Mouse (Mus musculus) right cerebral cortex, postnatal 10 days (tissue): ENCODE data around the gene Tas1r2.

Experiments used
- DNase-seq, 2 experiments: peaks; one replicate each; pipeline ENCODE4 v3.0.0; 2021; ENCODE audit warnings: low spot score in 2 of 2

The Tas1r2 gene

GRCm38 (mm10) chr4:139638356-139638755 is 15.0 kb upstream of the Tas1r2 start:
- no peak for DNase-seq

GRCm38 (mm10) chr4:139639801-139640200 is 13.5 kb upstream of the Tas1r2 start:
- DNase-seq, result no peak

GRCm38 (mm10) chr4:139640333-139640732 is 13.0 kb upstream of the Tas1r2 start:
- DNase-seq, result no peak

GRCm38 (mm10) chr4:139640775-139641174 is 12.6 kb upstream of the Tas1r2 start:
- DNase-seq, result peak in 1 of 2 experiments; percentile 13

- peak in 1 of 2 experiments; percentile 42 for DNase-seq
Observed at GRCm38 (mm10) chr4:139641829-139642425, 11.4 kb upstream of the Tas1r2 start.

- peak; percentile 80 to 86 for DNase-seq
Observed at GRCm38 (mm10) chr4:139643972-139644371, 9.4 kb upstream of the Tas1r2 start.

- peak in 1 of 2 experiments; percentile 16 for DNase-seq
Observed at GRCm38 (mm10) chr4:139646916-139647315, 6.4 kb upstream of the Tas1r2 start.

- no peak for DNase-seq
Observed at GRCm38 (mm10) chr4:139650086-139650743, 3.1 kb upstream of the Tas1r2 start.

- peak in 1 of 2 experiments; percentile 13 for DNase-seq
Observed at GRCm38 (mm10) chr4:139650907-139651306, 2.4 kb upstream of the Tas1r2 start.

- no peak for DNase-seq
Observed at GRCm38 (mm10) chr4:139661897-139662296, 8.6 kb downstream of the Tas1r2 start.

GRCm38 (mm10) chr4:139667632-139668031 is 14.3 kb downstream of the Tas1r2 start:
- DNase-seq, result no peak

GRCm38 (mm10) chr4:139669847-139670246 is 16.5 kb downstream of the Tas1r2 start:
- DNase-seq, result no peak

GRCm38 (mm10) chr4:139675696-139676095 is 22.4 kb downstream of the Tas1r2 start:
- DNase-seq, result no peak

GRCm38 (mm10) chr4:139683728-139684638 is 30.6 kb downstream of the Tas1r2 start:
- no peak for DNase-seq

- DNase-seq, result peak; percentile 49 to 76
Observed at GRCm38 (mm10) chr4:139684639-139685017, 31.3 kb downstream of the Tas1r2 start.

GRCm38 (mm10) chr4:139688058-139688457 is 34.7 kb downstream of the Tas1r2 start:
- DNase-seq, result no peak

- no peak for DNase-seq
Observed at GRCm38 (mm10) chr4:139689627-139690269, 36.4 kb downstream of the Tas1r2 start.

- DNase-seq, result no peak
Observed at GRCm38 (mm10) chr4:139693315-139693714, 40.0 kb downstream of the Tas1r2 start.

- no peak for DNase-seq
Observed at GRCm38 (mm10) chr4:139697755-139698154, 44.4 kb downstream of the Tas1r2 start.

GRCm38 (mm10) chr4:139698602-139699001 is 45.3 kb downstream of the Tas1r2 start:
- no peak for DNase-seq

- DNase-seq, result no peak
Observed at GRCm38 (mm10) chr4:139702914-139703313, 49.6 kb downstream of the Tas1r2 start.

- DNase-seq, result no peak
Observed at GRCm38 (mm10) chr4:139703468-139703867, 50.1 kb downstream of the Tas1r2 start.
